Mouse (Mus musculus) liver, embryonic 11.5 days (tissue): ENCODE measurements around the gene Cox11. TPM values are rescaled to one million over a fixed set of nuclear protein-coding genes. Genes with fewer than 3 reads are reported as not detected.

Experiments
- ATAC-seq: fragments of 200-750 bp; cut with Nextera tagmentation; replicated peaks from 2 replicates; pipeline ENCODE4 v1.8.0; 2017; ENCODE audit warnings: moderate number of reproducible peaks, mild to moderate bottlenecking, moderate TSS enrichment, moderate library complexity; ENCODE audit not compliant: low FRiP score
- DNase-seq: peaks from one replicate; pipeline ENCODE4 v3.0.0-alpha.2; 2017; ENCODE audit warnings: low spot score
- H3K27ac ChIP-seq: fragments of 300-500 bp; sonication (generic); 2 replicates; pipeline ENCODE4 v1.5.1; 2014; ENCODE audit warnings: mild to moderate bottlenecking, low read depth, low read length, control low read depth
- H3K27me3 ChIP-seq: fragments of 300-500 bp; sonication (generic); replicated peaks from 2 replicates; pipeline ENCODE4 v1.6.1; 2014; ENCODE audit warnings: low read length, mixed read lengths; ENCODE audit not compliant: control insufficient read depth, insufficient read depth
- H3K36me3 ChIP-seq: fragments of 300-500 bp; sonication (generic); 2 replicates; pipeline ENCODE4 v1.6.1; 2014; ENCODE audit warnings: mild to moderate bottlenecking, low read length, moderate library complexity, mixed read lengths; ENCODE audit not compliant: control insufficient read depth, insufficient read depth
- H3K4me1 ChIP-seq: fragments of 300-500 bp; sonication (generic); replicated peaks from 2 replicates; pipeline ENCODE4 v1.6.1; 2014; ENCODE audit warnings: low read length, mixed read lengths; ENCODE audit not compliant: control insufficient read depth, insufficient read depth
- H3K4me2 ChIP-seq: fragments of 300-500 bp; sonication (generic); 2 replicates; pipeline ENCODE4 v1.6.1; 2014; ENCODE audit warnings: mild to moderate bottlenecking, control low read depth, moderate library complexity
- H3K4me3 ChIP-seq: fragments of 300-500 bp; sonication (generic); 2 replicates; pipeline ENCODE4 v1.5.1; 2014; ENCODE audit warnings: low read depth, low read length, control low read depth
- H3K9ac ChIP-seq: fragments of 300-500 bp; sonication (generic); 2 replicates; pipeline ENCODE4 v1.6.1; 2014; ENCODE audit warnings: low read depth, low read length, control low read depth
- H3K9me3 ChIP-seq: fragments of 300-500 bp; sonication (generic); 2 replicates; pipeline ENCODE4 v1.6.1; 2016; ENCODE audit warnings: low read length, inconsistent platforms, mixed read lengths; ENCODE audit not compliant: control insufficient read depth
- WGBS: fragments of 180-500 bp; shearing (Covaris S2); extraction: QIAGEN DNeasy Blood & Tissue Kit; methylation state at CpG from one replicate; pipeline ENCODE4 v1.1.7; 2014; 5-methylcytosine and 5-hydroxymethylcytosine counted together
- polyA plus RNA-seq: library from polyadenylated mRNA; unstranded; fragments of >200 nt; fragmentation: Nextera tagmentation; extraction: Ambion mirVana; gene quantifications from 2 replicates; pipeline ENCODE4 v1.2.1, GENCODE M21; 2014

The Cox11 gene
- polyA plus RNA-seq, 1 experiment from 2014 or later: 28.8 TPM

GRCm38 (mm10) chr11:90667325-90667724 is 29.4 kb downstream of the Cox11 start:
- no peaks in the 10 kb centered on the region for H3K9me3 ChIP-seq
- H3K4me2 ChIP-seq: no peak overlapping the region
- H3K4me1 ChIP-seq: peaks cover 44% of the 10 kb centered on the region
- no peaks in the 10 kb centered on the region for H3K27me3 ChIP-seq
- DNase-seq (no peak), ATAC-seq (no peak)
- H3K9ac ChIP-seq: no peak overlapping the region
- no peak overlapping the region for H3K4me3 ChIP-seq
- peaks cover 6% of the 10 kb centered on the region; the same call in 1 of the 2 replicates for H3K36me3 ChIP-seq
- H3K27ac ChIP-seq: no peak overlapping the region
- 86% methylated on average over 6 of the region's 6 CpGs for WGBS

DNA sequence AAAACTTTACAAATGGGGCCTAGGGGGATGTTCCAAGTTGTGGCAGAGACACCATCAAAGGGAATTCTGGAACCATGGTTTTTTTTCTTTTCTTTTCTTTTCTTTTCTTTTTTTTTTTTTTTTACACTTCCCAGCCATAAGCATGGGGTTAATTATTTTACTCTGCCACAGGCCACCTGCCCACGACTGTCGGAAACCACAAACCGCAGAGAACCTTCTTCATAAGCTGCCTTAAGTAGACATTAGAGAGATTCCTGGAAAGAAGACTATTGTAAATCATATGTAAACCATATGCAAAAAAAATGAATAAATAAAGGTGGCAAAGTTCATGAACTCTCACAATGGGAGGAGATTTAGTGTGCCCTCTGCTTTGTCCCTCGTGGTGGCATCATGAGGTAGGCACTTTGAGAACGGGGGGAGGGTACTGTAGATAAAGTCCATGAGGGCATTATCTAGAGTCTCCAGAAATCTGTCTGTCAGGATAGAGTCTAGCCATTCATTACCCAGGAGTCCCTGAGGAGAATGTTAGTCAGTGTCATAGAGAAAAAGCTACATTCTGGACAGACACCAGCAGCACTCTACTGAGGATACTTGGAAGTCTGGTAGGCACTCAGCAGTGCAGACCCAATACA is 37.6 kb downstream of the Cox11 start:
- H3K4me2 ChIP-seq: peak overlapping the region; percentile 48
- peaks cover 10% of the 10 kb centered on the region; the same call in 1 of the 2 replicates for H3K36me3 ChIP-seq
- H3K9me3 ChIP-seq: no peaks in the 10 kb centered on the region
- H3K27me3 ChIP-seq: no peaks in the 10 kb centered on the region
- 40% methylated on average over 5 of the region's 5 CpGs for WGBS
- peak overlapping the region; percentile 30; the same call in 1 of the 2 replicates for H3K4me3 ChIP-seq
- peak overlapping the region; percentile 18 for H3K9ac ChIP-seq
- ATAC-seq (peak; percentile 97), DNase-seq (no peak)
- H3K27ac ChIP-seq: peak overlapping the region; percentile 64
- H3K4me1 ChIP-seq: peaks cover 5% of the 10 kb centered on the region

- H3K27me3 ChIP-seq: no peaks in the 10 kb centered on the region
- DNase-seq (no peak), ATAC-seq (no peak)
- peaks cover 13% of the 10 kb centered on the region; the same call in 1 of the 2 replicates for H3K36me3 ChIP-seq
- H3K4me3 ChIP-seq: 0 out of 2 replicates have a peak overlapping the region, but pooled peaks have one; percentile 5
- H3K4me2 ChIP-seq: peak overlapping the region; percentile 48
- no peak overlapping the region for H3K9ac ChIP-seq
- no peak overlapping the region for H3K27ac ChIP-seq
- no peaks in the 10 kb centered on the region for H3K9me3 ChIP-seq
- 91% methylated on average over 7 of the region's 7 CpGs for WGBS
- H3K4me1 ChIP-seq: peaks cover 5% of the 10 kb centered on the region
Measured at GRCm38 (mm10) chr11:90677027-90677426, 39.1 kb downstream of the Cox11 start.

- WGBS: 72% methylated on average over 8 of the region's 8 CpGs
- Histone ChIP-seq H3K4me2 (no peak overlapping the region), H3K9me3 (no peaks in the 10 kb centered on the region), H3K36me3 (peaks cover 10% of the 10 kb centered on the region; the same call in 1 of the 2 replicates), H3K4me3 (no peak overlapping the region), H3K9ac (no peak overlapping the region), H3K27me3 (no peaks in the 10 kb centered on the region), H3K27ac (no peak overlapping the region), H3K4me1 (peaks cover 5% of the 10 kb centered on the region)
- DNase-seq: no peak
- no peak for ATAC-seq
Measured at GRCm38 (mm10) chr11:90677771-90678288, 39.9 kb downstream of the Cox11 start.

- DNase-seq: no peak
- Histone ChIP-seq H3K9me3 (no peaks in the 10 kb centered on the region), H3K27ac (no peak overlapping the region), H3K4me1 (peaks cover 5% of the 10 kb centered on the region), H3K36me3 (peaks cover 6% of the 10 kb centered on the region; the same call in 1 of the 2 replicates), H3K9ac (no peak overlapping the region), H3K4me3 (no peak overlapping the region), H3K27me3 (no peaks in the 10 kb centered on the region), H3K4me2 (no peak overlapping the region)
- ATAC-seq: no peak
- WGBS: 92% methylated on average over 5 of the region's 5 CpGs
Measured at GRCm38 (mm10) chr11:90678582-90678981, 40.6 kb downstream of the Cox11 start.

DNA sequence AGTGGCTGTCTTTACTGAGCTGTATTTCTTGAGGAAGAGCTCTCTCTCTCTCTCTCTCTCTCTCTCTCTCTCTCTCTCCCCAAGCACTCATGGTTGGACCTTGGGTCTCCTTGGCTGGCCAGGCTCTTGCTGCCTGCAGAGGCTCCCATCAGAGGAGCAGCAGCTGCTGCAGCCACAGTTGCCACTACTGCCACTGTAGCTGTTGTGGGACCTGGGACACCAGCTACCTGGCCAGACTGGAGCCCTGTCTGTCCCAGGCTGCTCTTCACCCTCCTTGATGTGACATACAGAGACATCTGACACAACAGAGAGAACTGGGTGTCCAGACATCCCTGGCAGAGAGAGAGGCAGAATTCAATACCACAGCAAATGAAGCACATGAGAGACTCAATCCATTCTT is 43.2 kb downstream of the Cox11 start:
- Histone ChIP-seq H3K4me1 (peaks cover 7% of the 10 kb centered on the region), H3K9me3 (no peaks in the 10 kb centered on the region), H3K27ac (no peak overlapping the region), H3K9ac (no peak overlapping the region), H3K4me3 (no peak overlapping the region), H3K27me3 (no peaks in the 10 kb centered on the region), H3K4me2 (no peak overlapping the region), H3K36me3 (peaks cover 6% of the 10 kb centered on the region; the same call in 1 of the 2 replicates)
- DNase-seq (no peak), ATAC-seq (no peak)

DNA sequence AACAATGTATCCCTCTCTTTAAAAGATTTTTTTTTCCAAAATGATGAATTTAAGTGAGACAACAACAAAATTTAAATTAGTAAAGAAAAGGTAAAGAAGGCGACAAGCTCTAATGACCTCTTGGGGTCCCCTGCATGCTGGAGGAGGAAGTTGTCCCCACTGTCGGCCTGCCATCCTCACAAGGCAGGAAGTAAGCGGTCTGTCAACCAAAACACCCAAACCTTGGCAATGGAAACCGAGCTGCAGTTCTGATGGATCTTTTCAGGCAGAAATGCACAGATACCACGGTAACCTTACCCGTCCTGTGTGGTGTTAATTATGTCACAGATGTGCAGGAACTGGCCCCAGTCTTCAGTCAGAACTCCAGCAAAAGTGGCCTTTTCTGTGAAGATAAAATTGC is 46.8 kb downstream of the Cox11 start:
- ATAC-seq (no peak), DNase-seq (no peak)
- Histone ChIP-seq H3K9me3 (no peaks in the 10 kb centered on the region), H3K4me2 (peak overlapping the region; percentile 25), H3K4me3 (no peak overlapping the region), H3K27me3 (no peaks in the 10 kb centered on the region), H3K36me3 (peaks cover 4% of the 10 kb centered on the region; the same call in 1 of the 2 replicates), H3K4me1 (peaks cover 13% of the 10 kb centered on the region), H3K9ac (no peak overlapping the region), H3K27ac (no peak overlapping the region)
- 56% methylated on average over 6 of the region's 6 CpGs for whole genome bisulfite sequencing

DNA sequence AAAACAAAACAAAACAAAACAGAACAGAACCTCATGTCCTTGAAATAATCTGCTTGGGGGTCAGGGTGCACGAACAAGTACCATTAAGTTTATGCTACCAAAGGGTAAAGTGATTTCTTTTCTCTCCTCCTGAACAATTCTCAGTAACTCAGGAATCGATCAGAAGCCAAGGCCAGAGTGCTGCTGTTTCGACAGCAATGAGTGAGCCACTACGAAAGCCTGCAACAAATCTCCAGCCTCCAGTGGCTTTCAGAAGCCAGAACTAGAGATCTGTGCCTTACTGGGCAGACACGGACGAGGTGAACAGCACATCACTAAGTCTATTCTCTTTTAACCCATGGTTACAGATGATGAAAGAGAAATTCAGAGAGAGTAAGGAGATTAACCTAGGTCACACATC is 47.2 kb downstream of the Cox11 start:
- Histone ChIP-seq H3K4me1 (peaks cover 13% of the 10 kb centered on the region), H3K27ac (no peak overlapping the region), H3K36me3 (peaks cover 3% of the 10 kb centered on the region; the same call in 1 of the 2 replicates), H3K4me2 (peak overlapping the region; percentile 25), H3K27me3 (no peaks in the 10 kb centered on the region), H3K9ac (no peak overlapping the region), H3K4me3 (no peak overlapping the region), H3K9me3 (no peaks in the 10 kb centered on the region)
- 76% methylated on average over 6 of the region's 6 CpGs for WGBS
- no peak for DNase-seq
- no peak for ATAC-seq
